Mouse (Mus musculus) myocyte (in vitro differentiated cells): ENCODE results near the gene Tspan5. TPM values are rescaled to one million over a fixed set of nuclear protein-coding genes. Genes with fewer than 3 reads are reported as not detected.
A peak's percentile ranks its signal among the peaks of the same experiment; 100 is the strongest.

Experiments
- H3K27me3 ChIP-seq: one replicate; pipeline ENCODE4 v1.6.1; 2011; ENCODE audit not compliant: control insufficient read depth, insufficient read depth, insufficient read length
- H3K36me3 ChIP-seq: one replicate; pipeline ENCODE4 v1.6.1; 2011; ENCODE audit not compliant: control insufficient read depth, insufficient read depth
- H3K4me2 ChIP-seq: one replicate; pipeline ENCODE4 v1.6.1; 2011; ENCODE audit warnings: low read depth, control low read depth
- H3K4me3 ChIP-seq: one replicate; pipeline ENCODE4 v1.5.1; 2011; ENCODE audit warnings: mild to moderate bottlenecking, control low read depth, moderate library complexity
- H3K79me2 ChIP-seq: one replicate; pipeline ENCODE4 v1.6.1; 2011; ENCODE audit not compliant: control insufficient read depth, insufficient read depth
- H3ac ChIP-seq: one replicate; pipeline ENCODE4 v1.6.1; 2011; ENCODE audit not compliant: control insufficient read depth, insufficient read length
- CEBPB ChIP-seq: IDR thresholded peaks from 2 replicates; pipeline ENCODE4 v1.6.1; 2011; ENCODE audit warnings: mild to moderate bottlenecking, moderate library complexity; ENCODE audit not compliant: poor library complexity, insufficient read depth, severe bottlenecking
- E2F4 ChIP-seq: IDR thresholded peaks from one replicate; pipeline ENCODE4 v1.6.1; 2011; ENCODE audit warnings: mild to moderate bottlenecking, control low read depth, moderate library complexity; ENCODE audit not compliant: insufficient read depth
- MAX ChIP-seq: IDR thresholded peaks from one replicate; pipeline ENCODE4 v1.6.1; 2011; ENCODE audit warnings: low read depth, mild to moderate bottlenecking, control low read depth
- MYOD1 ChIP-seq, 3 experiments: IDR thresholded peaks; one replicate each; pipeline ENCODE4 v1.6.1; 2011; ENCODE audit warnings: control low read depth in 2 of 3, low read depth in 2 of 3, mild to moderate bottlenecking in 2 of 3, moderate library complexity in 1 of 3; ENCODE audit not compliant: insufficient read length in 2 of 3, control insufficient read depth in 1 of 3
- MYOG ChIP-seq, 3 experiments: IDR thresholded peaks; one replicate each; pipeline ENCODE4 v1.6.1; 2011; ENCODE audit warnings: control low read depth in 2 of 3, low read depth in 2 of 3, mild to moderate bottlenecking in 2 of 3; ENCODE audit not compliant: insufficient read length in 2 of 3, control insufficient read depth in 1 of 3, insufficient read depth in 1 of 3
- POLR2A ChIP-seq: IDR thresholded peaks from one replicate; pipeline ENCODE4 v1.6.1; 2011; ENCODE audit warnings: low read depth, mild to moderate bottlenecking, control low read depth, moderate library complexity; ENCODE audit not compliant: insufficient read length
- POLR2AphosphoS2 ChIP-seq: IDR thresholded peaks from one replicate; pipeline ENCODE4 v1.6.1; 2011; ENCODE audit warnings: low read depth, control low read depth; ENCODE audit not compliant: insufficient read length
- REST ChIP-seq: IDR thresholded peaks from one replicate; pipeline ENCODE4 v1.6.1; 2011; ENCODE audit warnings: mild to moderate bottlenecking, control low read depth, moderate library complexity; ENCODE audit not compliant: insufficient read depth, insufficient read length
- SRF ChIP-seq: IDR thresholded peaks from one replicate; pipeline ENCODE4 v1.6.1; 2011; ENCODE audit warnings: low read depth; ENCODE audit not compliant: control insufficient read depth, insufficient read length
- TCF12 ChIP-seq: IDR thresholded peaks from one replicate; pipeline ENCODE4 v1.6.1; 2011; ENCODE audit warnings: mild to moderate bottlenecking, control low read depth; ENCODE audit not compliant: poor library complexity, insufficient read depth, severe bottlenecking
- TCF3 ChIP-seq: IDR thresholded peaks from one replicate; pipeline ENCODE4 v1.6.1; 2011; ENCODE audit warnings: low read depth, control low read depth; ENCODE audit not compliant: insufficient read length
- USF1 ChIP-seq: IDR thresholded peaks from one replicate; pipeline ENCODE4 v1.6.1; 2011; ENCODE audit warnings: low read depth, mild to moderate bottlenecking, control low read depth, moderate library complexity
- polyA plus RNA-seq: library from polyadenylated mRNA; unstranded; fragments of >200 nt; fragmentation: generic; extraction: Trizol; gene quantifications from one replicate; pipeline ENCODE4 v1.2.1, GENCODE M21; 2012; ENCODE audit warnings: missing spikeins

Gene Tspan5
- polyA plus RNA-seq, 1 experiment = 16.9 TPM

GRCm38 (mm10) chr3:138774607-138774943 is 32.6 kb downstream of the Tspan5 start:
- no peaks in the 10 kb centered on the region for H3K36me3 ChIP-seq
- peaks cover 50% of the 10 kb centered on the region for H3K79me2 ChIP-seq
- TF ChIP-seq POLR2AphosphoS2 (no peak), USF1 (no peak), SRF (no peak), CEBPB (no peak), REST (no peak), TCF12 (no peak), MYOG (IDR thresholded peaks at IDR 0.05; ENCODE audit: control insufficient read depth in 1 of 3, insufficient read depth in 1 of 3, insufficient read length in 2 of 3, low read depth in 2 of 3) (no peak), MYOD1 (IDR thresholded peaks at IDR 0.05; ENCODE audit: control insufficient read depth in 1 of 3, insufficient read length in 2 of 3, low read depth in 2 of 3) (no peak), MAX (no peak), POLR2A (no peak), TCF3 (no peak), E2F4 (no peak)
- no peak overlapping the region for H3K4me3 ChIP-seq
- H3K4me2 ChIP-seq = no peak overlapping the region
- no peaks in the 10 kb centered on the region for H3K27me3 ChIP-seq
- no peak overlapping the region for H3ac ChIP-seq

- TF ChIP-seq REST (no peak), MAX (no peak), MYOG (IDR thresholded peaks at IDR 0.05; ENCODE audit: control insufficient read depth in 1 of 3, insufficient read depth in 1 of 3, insufficient read length in 2 of 3, low read depth in 2 of 3) (no peak), SRF (no peak), MYOD1 (IDR thresholded peaks at IDR 0.05; ENCODE audit: control insufficient read depth in 1 of 3, insufficient read length in 2 of 3, low read depth in 2 of 3) (no peak), POLR2AphosphoS2 (no peak), USF1 (no peak), TCF3 (no peak), POLR2A (no peak), TCF12 (no peak), E2F4 (no peak), CEBPB (no peak)
- no peaks in the 10 kb centered on the region for H3K27me3 ChIP-seq
- no peak overlapping the region for H3K4me2 ChIP-seq
- no peak overlapping the region for H3ac ChIP-seq
- H3K4me3 ChIP-seq = no peak overlapping the region
- H3K36me3 ChIP-seq = no peaks in the 10 kb centered on the region
- peaks cover 41% of the 10 kb centered on the region for H3K79me2 ChIP-seq
These were observed 34.1 kb downstream of the Tspan5 start for GRCm38 (mm10) chr3:138775926-138776715.

- Histone ChIP-seq H3K4me2 (no peak overlapping the region), H3K27me3 (no peaks in the 10 kb centered on the region), H3ac (no peak overlapping the region), H3K4me3 (no peak overlapping the region), H3K79me2 (peaks cover 27% of the 10 kb centered on the region), H3K36me3 (no peaks in the 10 kb centered on the region)
- TF ChIP-seq POLR2AphosphoS2 (no peak), MYOG (IDR thresholded peaks at IDR 0.05; ENCODE audit: control insufficient read depth in 1 of 3, insufficient read depth in 1 of 3, insufficient read length in 2 of 3, low read depth in 2 of 3) (no peak), POLR2A (no peak)
These were observed 39.5 kb downstream of the Tspan5 start for GRCm38 (mm10) chr3:138781492-138781891.

- Histone ChIP-seq H3K4me2 (no peak overlapping the region), H3K79me2 (peaks cover 10% of the 10 kb centered on the region), H3K27me3 (no peaks in the 10 kb centered on the region), H3ac (no peak overlapping the region), H3K36me3 (no peaks in the 10 kb centered on the region), H3K4me3 (no peak overlapping the region)
- TF ChIP-seq MYOD1 (IDR thresholded peaks at IDR 0.05; ENCODE audit: control insufficient read depth in 1 of 3, insufficient read length in 2 of 3, low read depth in 2 of 3) (peak in 2 of 3 experiments; percentile 73 to 78), SRF (no peak), MYOG (IDR thresholded peaks at IDR 0.05; ENCODE audit: control insufficient read depth in 1 of 3, insufficient read depth in 1 of 3, insufficient read length in 2 of 3, low read depth in 2 of 3) (peak in 2 of 3 experiments; percentile 43 to 66), REST (no peak)
These were observed 42.1 kb downstream of the Tspan5 start for GRCm38 (mm10) chr3:138783859-138784640.

GRCm38 (mm10) chr3:138784641-138785025 is 42.6 kb downstream of the Tspan5 start:
- H3K4me2 ChIP-seq = no peak overlapping the region
- H3ac ChIP-seq = no peak overlapping the region
- no peaks in the 10 kb centered on the region for H3K27me3 ChIP-seq
- H3K4me3 ChIP-seq = no peak overlapping the region
- no peaks in the 10 kb centered on the region for H3K36me3 ChIP-seq
- H3K79me2 ChIP-seq = peaks cover 6% of the 10 kb centered on the region
- no peak for TF ChIP-seq MYOG (IDR thresholded peaks at IDR 0.05; ENCODE audit: control insufficient read depth in 1 of 3, insufficient read depth in 1 of 3, insufficient read length in 2 of 3, low read depth in 2 of 3)
- no peak for TF ChIP-seq TCF3
- TF ChIP-seq REST = no peak
- TF ChIP-seq SRF = no peak
- TF ChIP-seq POLR2A = no peak
- TF ChIP-seq USF1 = no peak
- TF ChIP-seq CEBPB = no peak
- TF ChIP-seq POLR2AphosphoS2 = no peak
- TF ChIP-seq TCF12 = no peak
- TF ChIP-seq MYOD1 (IDR thresholded peaks at IDR 0.05; ENCODE audit: control insufficient read depth in 1 of 3, insufficient read length in 2 of 3, low read depth in 2 of 3) = no peak
- TF ChIP-seq E2F4 = no peak
- TF ChIP-seq MAX = no peak
